In genomic region chr12:75562996-75563618, GRCm38 (mm10) we compare ENCODE assay signal across 19 mouse cellular contexts. TPM values are rescaled to one million over a fixed set of nuclear protein-coding genes. Genes with fewer than 3 reads are reported as not detected.
DNase-seq lines count a peak whose midpoint lies in the region; ATAC-seq lines count a peak whose summit lies in the region.
"Had no signal": no experiment of that assay in that cellular context is flagged by ENCODE, and none has a peak within 500 bp of the region (broad histone marks: within the 10 kb centered on the region; RNA-seq: fewer than 3 reads in every experiment).

No protein-coding gene starts in this region.

- H3K27me3 ChIP-seq in kidney, embryonic 15.5 days, result no peaks in the 10 kb centered on the region
- H3K27me3 ChIP-seq in splenic B cell, adult 2 months (ENCODE audit: control insufficient read depth, insufficient read depth, low read length, poor library complexity, severe bottlenecking), result no peaks in the 10 kb centered on the region; the same call in 1 of the 2 replicates
- H3K27me3 ChIP-seq: CH12.LX; embryonic facial prominence, embryonic 12.5 days; forebrain, embryonic 12.5 days; liver, embryonic 13.5 days; midbrain, embryonic 15.5 days; neural tube, embryonic 12.5 days had no signal

- 0 out of 2 replicates have a peak overlapping the region, but pooled peaks have one; percentile 23 for H3K27ac ChIP-seq in kidney, embryonic 15.5 days
- H3K27ac ChIP-seq: embryonic facial prominence, embryonic 12.5 days; forebrain, embryonic 12.5 days; hindbrain, embryonic 10.5 days; liver, embryonic 13.5 days; midbrain, embryonic 15.5 days; neural tube, embryonic 12.5 days had no signal

- H3K9me3 ChIP-seq in kidney, embryonic 15.5 days (replicated peaks), result no peaks in the 10 kb centered on the region
- H3K9me3 ChIP-seq: embryonic facial prominence, embryonic 12.5 days; forebrain, embryonic 12.5 days; hindbrain, embryonic 10.5 days; liver, embryonic 13.5 days; midbrain, embryonic 15.5 days; neural tube, embryonic 12.5 days had no signal

- no peak for ATAC-seq in kidney, embryonic 15.5 days (replicated peaks; ENCODE audit: low FRiP score)
- ATAC-seq: inflammation-experienced regulatory T-cells, adult 6 months; midbrain, embryonic 15.5 days had no signal

- H3K4me1 ChIP-seq in kidney, embryonic 15.5 days, result peaks cover 6% of the 10 kb centered on the region
- H3K4me1 ChIP-seq: neural tube, embryonic 12.5 days had no signal

- no peak for DNase-seq in kidney, postnatal 25 days
- DNase-seq in A20 (ENCODE audit: low read depth, low spot score), result peak; percentile 18
- peak; percentile 61 for DNase-seq in R1 (ENCODE audit: low read depth, low spot score)
- peak; percentile 14 for DNase-seq in splenic B cell, adult 2 months (ENCODE audit: low read depth, low spot score)
- DNase-seq in left cerebral cortex, postnatal 25 days (ENCODE audit: low spot score in 2 of 2), result no peak
- no peak for DNase-seq in neural tube, embryonic 10.5 days (ENCODE audit: extremely low spot score, low spot score)
- DNase-seq: cerebellum, postnatal 36 days; gastrocnemius, postnatal 25 days; kidney, postnatal 14 days; liver, embryonic 13.5 days; lung, postnatal 4 days had no signal

- H3K4me2 ChIP-seq in kidney, embryonic 15.5 days, result no peak overlapping the region
- H3K4me2 ChIP-seq: embryonic facial prominence, embryonic 12.5 days; forebrain, embryonic 12.5 days; liver, embryonic 13.5 days; midbrain, embryonic 15.5 days; neural tube, embryonic 12.5 days had no signal

- H3K9ac ChIP-seq in kidney, embryonic 15.5 days, result no peak overlapping the region
- H3K9ac ChIP-seq: embryonic facial prominence, embryonic 12.5 days; forebrain, embryonic 12.5 days; liver, embryonic 13.5 days; midbrain, embryonic 15.5 days; neural tube, embryonic 12.5 days had no signal

- intact Hi-C loops in left cerebral cortex, postnatal 25 days (cut with DNase I), result no loop called here

- WGBS in kidney, embryonic 15.5 days, result 89% methylated on average over 1 of the region's 1 CpGs

- no peak overlapping the region for H3K4me3 ChIP-seq in kidney, embryonic 15.5 days (replicated peaks)
- H3K4me3 ChIP-seq: embryonic facial prominence, embryonic 12.5 days; forebrain, embryonic 12.5 days; hindbrain, embryonic 10.5 days; liver, embryonic 13.5 days; midbrain, embryonic 15.5 days; neural tube, embryonic 12.5 days had no signal

- 0 out of 2 replicates have a peak, but pooled peaks cover 4% of the 10 kb centered on the region for H3K36me3 ChIP-seq in kidney, embryonic 15.5 days
- H3K36me3 ChIP-seq in splenic B cell, adult 2 months (ENCODE audit: control insufficient read depth, insufficient read depth, low read length, poor library complexity, severe bottlenecking), result no peaks in the 10 kb centered on the region
- H3K36me3 ChIP-seq: liver, embryonic 13.5 days; midbrain, embryonic 15.5 days had no signal

RNA-seq across cellular contexts. Expression of gene Ppp2r5e, which starts 32.9 kb away (rescaled TPM):
- 12.4 and 13.6 TPM in 2 replicates for polyA plus RNA-seq in kidney, embryonic 15.5 days (2015; fragmentation: Nextera tagmentation; extraction: Ambion mirVana)
- total RNA-seq in left cerebral cortex, postnatal 25 days (2021), result 10 to 100 TPM; 77.2 to 78.7 TPM

Comparison
In these comparisons a context has a peak if more than half of its experiments do, and no peak if none do; other contexts are left out.
1. DNase-seq: peak in A20 (single experiment), R1 (single experiment) and splenic B cell, adult 2 months (single experiment); none in kidney, postnatal 25 days (0 of 2), left cerebral cortex, postnatal 25 days (0 of 2) and neural tube, embryonic 10.5 days (single experiment).